Mouse (Mus musculus) ES-Bruce4 (cell line): Measurements from ENCODE around the gene Kit.

Experiments
- CTCF ChIP-seq: IDR thresholded peaks from one replicate; pipeline ENCODE4 v1.8.1; 2011; ENCODE audit warnings: low read depth, low read length
- EP300 ChIP-seq: IDR thresholded peaks from 2 replicates; pipeline ENCODE4 v1.6.1; 2011; ENCODE audit warnings: low read depth, low read length; ENCODE audit not compliant: insufficient read depth
- POLR2A ChIP-seq: IDR thresholded peaks from one replicate; pipeline ENCODE4 v1.8.1; 2011; ENCODE audit warnings: low read length; ENCODE audit not compliant: insufficient read depth

DNA sequence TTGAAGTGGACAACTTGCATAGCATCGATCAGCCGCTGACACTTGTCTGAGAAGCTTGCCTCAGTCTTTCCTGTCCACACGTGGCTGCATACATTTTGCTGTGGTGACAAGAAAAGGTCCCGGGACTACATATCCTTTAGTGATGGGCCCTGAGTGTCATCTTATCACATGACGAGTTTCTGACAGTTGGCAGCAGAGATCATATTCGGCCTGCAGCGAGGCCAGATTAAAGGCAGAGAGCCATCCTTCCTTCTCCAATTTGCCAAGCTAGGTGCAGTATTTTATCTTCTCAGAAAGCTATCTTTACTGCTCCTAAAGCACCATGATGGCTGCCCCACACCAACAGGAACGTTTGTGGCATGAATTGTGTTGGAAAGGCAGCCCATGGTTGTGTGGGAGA lies 127.4 kb downstream of the Kit start:
- TF ChIP-seq POLR2A (no peak), EP300 (no peak), CTCF (no peak)
